Mouse (Mus musculus) right cerebral cortex, postnatal 36 days (tissue): ENCODE measurements around the gene Smok2b.
"Not testable (repeated sequence)": the region's sequence is repeated elsewhere in the genome, so short reads cannot be mapped to it uniquely, and the experiment has no call there.

ENCODE experiments used
- DNase-seq, 2 experiments: peaks; one replicate each; pipeline ENCODE4 v3.0.0; 2022; ENCODE audit warnings: low spot score in 2 of 2, mixed read lengths in 1 of 2

The Smok2b gene

GRCm38 (mm10) chr17:13229957-13230356, at the start of gene Smok2b:
Gene Smok2b, plus strand, starts transcription at chr17:13230257.
- not testable (repeated sequence) for DNase-seq

GRCm38 (mm10) chr17:13180491-13180890, 49.6 kb upstream of the Smok2b start:
- not testable (repeated sequence) for DNase-seq

- DNase-seq: not testable (repeated sequence)
These were observed 47.3 kb upstream of the Smok2b start for GRCm38 (mm10) chr17:13182712-13183111.

- not testable (repeated sequence) for DNase-seq
These were observed 45.5 kb upstream of the Smok2b start for GRCm38 (mm10) chr17:13184514-13184913.

- not testable (repeated sequence) for DNase-seq
These were observed 43.5 kb upstream of the Smok2b start for GRCm38 (mm10) chr17:13186541-13186940.

GRCm38 (mm10) chr17:13187621-13188020, 42.4 kb upstream of the Smok2b start:
- not testable (repeated sequence) for DNase-seq

- DNase-seq: not testable (repeated sequence)
These were observed 41.2 kb upstream of the Smok2b start for GRCm38 (mm10) chr17:13188846-13189245.

- not testable (repeated sequence) for DNase-seq
These were observed 39.0 kb upstream of the Smok2b start for GRCm38 (mm10) chr17:13190836-13191583.

- not testable (repeated sequence) for DNase-seq
These were observed 33.6 kb upstream of the Smok2b start for GRCm38 (mm10) chr17:13196486-13196885.

- not testable (repeated sequence) for DNase-seq
These were observed 31.2 kb upstream of the Smok2b start for GRCm38 (mm10) chr17:13198812-13199211.

- DNase-seq: not testable (repeated sequence)
These were observed 30.1 kb upstream of the Smok2b start for GRCm38 (mm10) chr17:13199880-13200409.

GRCm38 (mm10) chr17:13201551-13201950, 28.5 kb upstream of the Smok2b start:
- not testable (repeated sequence) for DNase-seq

GRCm38 (mm10) chr17:13202453-13203107, 27.5 kb upstream of the Smok2b start:
- not testable (repeated sequence) for DNase-seq

- DNase-seq: not testable (repeated sequence)
These were observed 24.8 kb upstream of the Smok2b start for GRCm38 (mm10) chr17:13205247-13205646.

GRCm38 (mm10) chr17:13206491-13206890, 23.6 kb upstream of the Smok2b start:
- DNase-seq: no peak

GRCm38 (mm10) chr17:13208460-13208859, 21.6 kb upstream of the Smok2b start:
- not testable (repeated sequence) for DNase-seq

- DNase-seq: no peak
These were observed 17.8 kb upstream of the Smok2b start for GRCm38 (mm10) chr17:13212136-13212850.

- DNase-seq: no peak
These were observed 15.9 kb upstream of the Smok2b start for GRCm38 (mm10) chr17:13214169-13214568.

GRCm38 (mm10) chr17:13215595-13215994, 14.5 kb upstream of the Smok2b start:
- DNase-seq: no peak

- DNase-seq: no peak
These were observed 9.2 kb upstream of the Smok2b start, which contains the start of gene Smok2a for GRCm38 (mm10) chr17:13220888-13221287. Gene Smok2a, plus strand, starts transcription at chr17:13221188.

GRCm38 (mm10) chr17:13221921-13222320, 8.1 kb upstream of the Smok2b start:
- DNase-seq: not testable (repeated sequence)

GRCm38 (mm10) chr17:13239461-13239860, 9.4 kb downstream of the Smok2b start:
- not testable (repeated sequence) for DNase-seq
